Mouse (Mus musculus) limb, embryonic 10.5 days (tissue): Measurements from ENCODE around the gene Trim24. TPM values are rescaled to one million over a fixed set of nuclear protein-coding genes. Genes with fewer than 3 reads are reported as not detected.

ENCODE experiments used
- polyA plus RNA-seq: library from polyadenylated mRNA; unstranded; fragments of >200 nt; fragmentation: Nextera tagmentation; extraction: Ambion mirVana; gene quantifications from 2 replicates; pipeline ENCODE4 v1.2.1, GENCODE M21; 2016

Gene Trim24
- polyA plus RNA-seq, 1 experiment from 2014 or later, result 21.9 TPM

Other genes starting within 250 kb of the Trim24 start
- gene Svopl, start 176.2 kb downstream of the Trim24 start, polyA plus RNA-seq, result 4.0 and 7.0 TPM in 2 replicates
- not detected in 2 replicates for gene Tmem213, start 238.4 kb downstream of the Trim24 start, polyA plus RNA-seq